Mouse (Mus musculus): ENCODE data around the gene Ccl9. TPM values are rescaled to one million over a fixed set of nuclear protein-coding genes. Genes with fewer than 3 reads are reported as not detected.

Ccl9 gene
- polyA plus RNA-seq, 1 experiment = 3.4 TPM

GRCm38 (mm10) chr11:83581626-83582610 is 3.5 kb upstream of the Ccl9 start:
- DNase-seq = no peak
- TF ChIP-seq CTCF (IDR thresholded peaks at IDR 0.05; ENCODE audit: borderline replicate concordance, control insufficient read depth, extremely low read depth, insufficient read depth, low read length, poor library complexity) (no peak), POLR2A (IDR thresholded peaks at IDR 0.05; ENCODE audit: control insufficient read depth, extremely low read depth, insufficient read depth, low read length, poor library complexity) (no peak)
- no peaks in the 10 kb centered on the region for H3K4me1 ChIP-seq (replicated peaks; ENCODE audit: control insufficient read depth, insufficient read depth, low read length)
- no peaks in the 10 kb centered on the region for H3K36me3 ChIP-seq (ENCODE audit: control insufficient read depth, insufficient read depth, low read length)
- no peak overlapping the region for H3K4me3 ChIP-seq (ENCODE audit: control insufficient read depth, insufficient read depth, low read length)
- H3K27ac ChIP-seq (ENCODE audit: control insufficient read depth, insufficient read depth, low read length) = no peak overlapping the region
- H3K27me3 ChIP-seq (ENCODE audit: control insufficient read depth, insufficient read depth, low read length) = no peaks in the 10 kb centered on the region
- WGBS = 96% methylated on average over 4 of the region's 4 CpGs

GRCm38 (mm10) chr11:83580699-83581232 is 2.3 kb upstream of the Ccl9 start:
- Histone ChIP-seq H3K4me3 (ENCODE audit: control insufficient read depth, insufficient read depth, low read length) (no peak overlapping the region), H3K27me3 (ENCODE audit: control insufficient read depth, insufficient read depth, low read length) (no peaks in the 10 kb centered on the region), H3K27ac (ENCODE audit: control insufficient read depth, insufficient read depth, low read length) (no peak overlapping the region), H3K4me1 (replicated peaks; ENCODE audit: control insufficient read depth, insufficient read depth, low read length) (no peaks in the 10 kb centered on the region), H3K36me3 (ENCODE audit: control insufficient read depth, insufficient read depth, low read length) (no peaks in the 10 kb centered on the region)
- WGBS = 62% methylated on average over 1 of the region's 1 CpGs
- TF ChIP-seq CTCF (IDR thresholded peaks at IDR 0.05; ENCODE audit: borderline replicate concordance, control insufficient read depth, extremely low read depth, insufficient read depth, low read length, poor library complexity) = no peak
- no peak for TF ChIP-seq POLR2A (IDR thresholded peaks at IDR 0.05; ENCODE audit: control insufficient read depth, extremely low read depth, insufficient read depth, low read length, poor library complexity)
- DNase-seq = no peak

- DNase-seq = no peak
- Histone ChIP-seq H3K27ac (ENCODE audit: control insufficient read depth, insufficient read depth, low read length) (no peak overlapping the region), H3K27me3 (ENCODE audit: control insufficient read depth, insufficient read depth, low read length) (no peaks in the 10 kb centered on the region), H3K4me1 (replicated peaks; ENCODE audit: control insufficient read depth, insufficient read depth, low read length) (no peaks in the 10 kb centered on the region), H3K4me3 (ENCODE audit: control insufficient read depth, insufficient read depth, low read length) (no peak overlapping the region), H3K36me3 (ENCODE audit: control insufficient read depth, insufficient read depth, low read length) (no peaks in the 10 kb centered on the region)
- TF ChIP-seq CTCF (IDR thresholded peaks at IDR 0.05; ENCODE audit: borderline replicate concordance, control insufficient read depth, extremely low read depth, insufficient read depth, low read length, poor library complexity) (no peak), POLR2A (IDR thresholded peaks at IDR 0.05; ENCODE audit: control insufficient read depth, extremely low read depth, insufficient read depth, low read length, poor library complexity) (no peak)
- WGBS = 16% methylated on average over 3 of the region's 3 CpGs
These were observed 563 bp upstream of the Ccl9 start for GRCm38 (mm10) chr11:83578999-83579398.

- H3K4me1 ChIP-seq (replicated peaks; ENCODE audit: control insufficient read depth, insufficient read depth, low read length) = no peaks in the 10 kb centered on the region
- TF ChIP-seq POLR2A (IDR thresholded peaks at IDR 0.05; ENCODE audit: control insufficient read depth, extremely low read depth, insufficient read depth, low read length, poor library complexity) = no peak
- TF ChIP-seq CTCF (IDR thresholded peaks at IDR 0.05; ENCODE audit: borderline replicate concordance, control insufficient read depth, extremely low read depth, insufficient read depth, low read length, poor library complexity) = no peak
- no peaks in the 10 kb centered on the region for H3K36me3 ChIP-seq (ENCODE audit: control insufficient read depth, insufficient read depth, low read length)
- H3K4me3 ChIP-seq (ENCODE audit: control insufficient read depth, insufficient read depth, low read length) = no peak overlapping the region
- WGBS = 51% methylated on average over 4 of the region's 4 CpGs
- no peak for DNase-seq
- no peaks in the 10 kb centered on the region for H3K27me3 ChIP-seq (ENCODE audit: control insufficient read depth, insufficient read depth, low read length)
- no peak overlapping the region for H3K27ac ChIP-seq (ENCODE audit: control insufficient read depth, insufficient read depth, low read length)
These were observed 1.4 kb downstream of the Ccl9 start for GRCm38 (mm10) chr11:83576927-83577555.

GRCm38 (mm10) chr11:83572834-83573233 is 5.6 kb downstream of the Ccl9 start:
- Histone ChIP-seq H3K36me3 (ENCODE audit: control insufficient read depth, insufficient read depth, low read length) (no peaks in the 10 kb centered on the region), H3K27me3 (ENCODE audit: control insufficient read depth, insufficient read depth, low read length) (no peaks in the 10 kb centered on the region), H3K27ac (ENCODE audit: control insufficient read depth, insufficient read depth, low read length) (no peak overlapping the region), H3K4me1 (replicated peaks; ENCODE audit: control insufficient read depth, insufficient read depth, low read length) (no peaks in the 10 kb centered on the region; the same call in 1 of the 2 replicates), H3K4me3 (ENCODE audit: control insufficient read depth, insufficient read depth, low read length) (no peak overlapping the region)
- no peak for TF ChIP-seq CTCF (IDR thresholded peaks at IDR 0.05; ENCODE audit: borderline replicate concordance, control insufficient read depth, extremely low read depth, insufficient read depth, low read length, poor library complexity)
- TF ChIP-seq POLR2A (IDR thresholded peaks at IDR 0.05; ENCODE audit: control insufficient read depth, extremely low read depth, insufficient read depth, low read length, poor library complexity) = no peak
- WGBS = 70% methylated on average over 9 of the region's 9 CpGs
- DNase-seq = no peak

- TF ChIP-seq POLR2A (IDR thresholded peaks at IDR 0.05; ENCODE audit: control insufficient read depth, extremely low read depth, insufficient read depth, low read length, poor library complexity) = no peak
- TF ChIP-seq CTCF (IDR thresholded peaks at IDR 0.05; ENCODE audit: borderline replicate concordance, control insufficient read depth, extremely low read depth, insufficient read depth, low read length, poor library complexity) = no peak
- DNase-seq = no peak
- 26% methylated on average over 8 of the region's 8 CpGs for WGBS
- no peaks in the 10 kb centered on the region for H3K36me3 ChIP-seq (ENCODE audit: control insufficient read depth, insufficient read depth, low read length)
- no peak overlapping the region for H3K27ac ChIP-seq (ENCODE audit: control insufficient read depth, insufficient read depth, low read length)
- no peaks in the 10 kb centered on the region; the same call in 1 of the 2 replicates for H3K4me1 ChIP-seq (replicated peaks; ENCODE audit: control insufficient read depth, insufficient read depth, low read length)
- no peak overlapping the region for H3K4me3 ChIP-seq (ENCODE audit: control insufficient read depth, insufficient read depth, low read length)
- H3K27me3 ChIP-seq (ENCODE audit: control insufficient read depth, insufficient read depth, low read length) = no peaks in the 10 kb centered on the region
These were observed 6.2 kb downstream of the Ccl9 start for GRCm38 (mm10) chr11:83572223-83572622.
